Mouse (Mus musculus) midbrain, embryonic 11.5 days (tissue): ENCODE data around the gene Mansc4. TPM values are rescaled to one million over a fixed set of nuclear protein-coding genes. Genes with fewer than 3 reads are reported as not detected.

Experiments
- ATAC-seq: fragments of 200-750 bp; cut with Nextera tagmentation; 2 replicates; pipeline ENCODE4 v1.8.0; 2017; ENCODE audit warnings: moderate TSS enrichment, moderate library complexity; ENCODE audit not compliant: low FRiP score
- DNase-seq: peaks from one replicate; pipeline ENCODE4 v3.0.0; 2015; ENCODE audit warnings: low spot score; ENCODE audit errors: missing footprints
- H3K27ac ChIP-seq: fragments of 300-500 bp; sonication (generic); 2 replicates; pipeline ENCODE4 v1.5.1; 2014; ENCODE audit warnings: low read depth, low read length
- H3K27me3 ChIP-seq: fragments of 300-500 bp; sonication (generic); 2 replicates; pipeline ENCODE4 v1.6.1; 2014; ENCODE audit warnings: mild to moderate bottlenecking, low read length, moderate library complexity, mixed read lengths; ENCODE audit not compliant: control insufficient read depth, insufficient read depth
- H3K36me3 ChIP-seq: fragments of 300-500 bp; sonication (generic); 2 replicates; pipeline ENCODE4 v1.6.1; 2014; ENCODE audit warnings: mild to moderate bottlenecking, low read length, moderate library complexity, mixed read lengths; ENCODE audit not compliant: control insufficient read depth, insufficient read depth
- H3K4me1 ChIP-seq: fragments of 300-500 bp; sonication (generic); 2 replicates; pipeline ENCODE4 v1.6.1; 2014; ENCODE audit warnings: low read length; ENCODE audit not compliant: control insufficient read depth, insufficient read depth
- H3K4me2 ChIP-seq: fragments of 300-500 bp; sonication (generic); 2 replicates; pipeline ENCODE4 v1.6.1; 2014; ENCODE audit warnings: mild to moderate bottlenecking, moderate library complexity
- H3K4me3 ChIP-seq: fragments of 300-500 bp; sonication (generic); 2 replicates; pipeline ENCODE4 v1.5.1; 2014; ENCODE audit warnings: low read depth, low read length
- H3K9ac ChIP-seq: fragments of 300-500 bp; sonication (generic); 2 replicates; pipeline ENCODE4 v1.6.1; 2014; ENCODE audit warnings: low read length
- H3K9me3 ChIP-seq: fragments of 300-500 bp; sonication (generic); 2 replicates; pipeline ENCODE4 v1.6.1; 2016; ENCODE audit warnings: low read length; ENCODE audit not compliant: control insufficient read depth
- WGBS: fragments of 180-500 bp; shearing (Covaris S2); extraction: QIAGEN DNeasy Blood & Tissue Kit; methylation state at CpG from one replicate; pipeline ENCODE4 v1.1.7; 2014; 5-methylcytosine and 5-hydroxymethylcytosine counted together
- polyA plus RNA-seq: library from polyadenylated mRNA; unstranded; fragments of >200 nt; fragmentation: Nextera tagmentation; extraction: Ambion mirVana; gene quantifications from 2 replicates; pipeline ENCODE4 v1.2.1, GENCODE M21; 2014

Gene Mansc4
- polyA plus RNA-seq, result 0.72 and 0.83 TPM in 2 replicates

GRCm38 (mm10) chr6:147086594-147087225 lies at the start of gene Mansc4:
TSS of gene Mansc4 (minus strand) at chr6:147087032.
- 0 out of 2 replicates have a peak, but pooled peaks have one; percentile 10 for ATAC-seq
- Histone ChIP-seq H3K27ac (no peak within 1 kb of the TSS), H3K9ac (peak within 1 kb of the TSS; percentile 53), H3K4me2 (peak within 1 kb of the TSS; percentile 52), H3K4me3 (peak within 1 kb of the TSS; percentile 18; the same call in 1 of the 2 replicates), H3K36me3 (no peaks in the 10 kb centered on the region), H3K9me3 (no peaks in the 10 kb centered on the region), H3K4me1 (peaks cover 6% of the 10 kb centered on the region), H3K27me3 (no peaks in the 10 kb centered on the region)
- WGBS, result 3% methylated on average over 20 of the region's 20 CpGs
- DNase-seq, result peak; percentile 93

- no peaks in the 10 kb centered on the region for H3K4me1 ChIP-seq
- H3K4me2 ChIP-seq, result no peak overlapping the region
- H3K9ac ChIP-seq, result no peak overlapping the region
- H3K9me3 ChIP-seq, result no peaks in the 10 kb centered on the region
- WGBS, result 92% methylated on average over 10 of the region's 10 CpGs
- H3K4me3 ChIP-seq, result no peak overlapping the region
- ATAC-seq (no peak), DNase-seq (no peak)
- H3K36me3 ChIP-seq, result no peaks in the 10 kb centered on the region
- no peak overlapping the region for H3K27ac ChIP-seq
- H3K27me3 ChIP-seq, result no peaks in the 10 kb centered on the region
These were observed 40.4 kb upstream of the Mansc4 start for GRCm38 (mm10) chr6:147127239-147127638.

GRCm38 (mm10) chr6:147121320-147121719 lies 34.5 kb upstream of the Mansc4 start:
- ATAC-seq (no peak), DNase-seq (no peak)
- 65% methylated on average over 6 of the region's 6 CpGs for WGBS
- Histone ChIP-seq H3K4me1 (no peaks in the 10 kb centered on the region), H3K27me3 (no peaks in the 10 kb centered on the region), H3K9me3 (no peaks in the 10 kb centered on the region), H3K27ac (no peak overlapping the region), H3K9ac (no peak overlapping the region), H3K36me3 (no peaks in the 10 kb centered on the region), H3K4me2 (no peak overlapping the region), H3K4me3 (no peak overlapping the region)

GRCm38 (mm10) chr6:147118190-147118589 lies 31.4 kb upstream of the Mansc4 start:
- Histone ChIP-seq H3K4me2 (no peak overlapping the region), H3K9ac (no peak overlapping the region), H3K4me1 (no peaks in the 10 kb centered on the region), H3K27ac (no peak overlapping the region), H3K27me3 (no peaks in the 10 kb centered on the region), H3K9me3 (no peaks in the 10 kb centered on the region), H3K4me3 (no peak overlapping the region), H3K36me3 (no peaks in the 10 kb centered on the region)
- no peak for ATAC-seq
- peak; percentile 60 for DNase-seq
- 87% methylated on average over 3 of the region's 3 CpGs for WGBS

GRCm38 (mm10) chr6:147117764-147118163 lies 30.9 kb upstream of the Mansc4 start:
- H3K36me3 ChIP-seq, result no peaks in the 10 kb centered on the region
- no peak overlapping the region for H3K9ac ChIP-seq
- no peaks in the 10 kb centered on the region for H3K4me1 ChIP-seq
- ATAC-seq (no peak), DNase-seq (peak; percentile 51)
- no peak overlapping the region for H3K4me2 ChIP-seq
- H3K9me3 ChIP-seq, result no peaks in the 10 kb centered on the region
- no peaks in the 10 kb centered on the region for H3K27me3 ChIP-seq
- no peak overlapping the region for H3K4me3 ChIP-seq
- no peak overlapping the region for H3K27ac ChIP-seq
- 94% methylated on average over 7 of the region's 7 CpGs for WGBS

- Histone ChIP-seq H3K4me2 (no peak overlapping the region), H3K27me3 (no peaks in the 10 kb centered on the region), H3K9ac (no peak overlapping the region), H3K9me3 (no peaks in the 10 kb centered on the region), H3K4me1 (no peaks in the 10 kb centered on the region), H3K4me3 (no peak overlapping the region), H3K27ac (no peak overlapping the region), H3K36me3 (no peaks in the 10 kb centered on the region)
- DNase-seq (peak; percentile 99), ATAC-seq (peak; percentile 68)
- 9% methylated on average over 10 of the region's 10 CpGs for WGBS
These were observed 29.7 kb upstream of the Mansc4 start for GRCm38 (mm10) chr6:147116579-147116978.

- Histone ChIP-seq H3K4me1 (no peaks in the 10 kb centered on the region), H3K9me3 (no peaks in the 10 kb centered on the region), H3K9ac (no peak overlapping the region), H3K4me2 (no peak overlapping the region), H3K36me3 (peaks cover 4% of the 10 kb centered on the region), H3K4me3 (no peak overlapping the region), H3K27me3 (no peaks in the 10 kb centered on the region), H3K27ac (no peak overlapping the region)
- DNase-seq (no peak), ATAC-seq (no peak)
- 86% methylated on average over 7 of the region's 7 CpGs for WGBS
These were observed 22.5 kb upstream of the Mansc4 start for GRCm38 (mm10) chr6:147109283-147109682.

GRCm38 (mm10) chr6:147106716-147107115 lies 19.9 kb upstream of the Mansc4 start:
- no peak overlapping the region for H3K4me3 ChIP-seq
- no peaks in the 10 kb centered on the region for H3K4me1 ChIP-seq
- H3K27me3 ChIP-seq, result no peaks in the 10 kb centered on the region
- ATAC-seq (no peak), DNase-seq (no peak)
- H3K9me3 ChIP-seq, result no peaks in the 10 kb centered on the region
- no peak overlapping the region for H3K4me2 ChIP-seq
- no peak overlapping the region for H3K27ac ChIP-seq
- no peak overlapping the region for H3K9ac ChIP-seq
- peaks cover 4% of the 10 kb centered on the region for H3K36me3 ChIP-seq
- 89% methylated on average over 6 of the region's 6 CpGs for WGBS

GRCm38 (mm10) chr6:147105529-147105928 lies 18.7 kb upstream of the Mansc4 start:
- ATAC-seq (0 out of 2 replicates have a peak, but pooled peaks have one; percentile 16), DNase-seq (no peak)
- Histone ChIP-seq H3K27me3 (no peaks in the 10 kb centered on the region), H3K9me3 (no peaks in the 10 kb centered on the region), H3K36me3 (peaks cover 4% of the 10 kb centered on the region), H3K4me2 (no peak overlapping the region), H3K4me1 (no peaks in the 10 kb centered on the region), H3K9ac (no peak overlapping the region), H3K27ac (no peak overlapping the region), H3K4me3 (no peak overlapping the region)
- 100% methylated on average over 1 of the region's 1 CpGs for WGBS
